Mouse (Mus musculus) small intestine, adult 2 months (tissue): Measurements from ENCODE around the gene Rbm33. TPM values are rescaled to one million over a fixed set of nuclear protein-coding genes. Genes with fewer than 3 reads are reported as not detected.

Source experiments
- H3K27ac ChIP-seq: fragments of 200-500 bp; 2 replicates; pipeline ENCODE4 v1.5.1; 2012; ENCODE audit warnings: low read depth, low read length, control low read depth, inconsistent platforms; ENCODE audit not compliant: insufficient read depth
- H3K27me3 ChIP-seq: fragments of 200-500 bp; 2 replicates; pipeline ENCODE4 v1.6.1; 2012; ENCODE audit warnings: mild to moderate bottlenecking, moderate library complexity, low read length, inconsistent platforms; ENCODE audit not compliant: control insufficient read depth, insufficient read depth
- H3K36me3 ChIP-seq: fragments of 200-500 bp; 2 replicates; pipeline ENCODE4 v1.6.1; 2012; ENCODE audit warnings: mild to moderate bottlenecking, low read length, control low read depth, inconsistent platforms; ENCODE audit not compliant: control insufficient read depth, insufficient read depth
- H3K4me1 ChIP-seq: fragments of 200-500 bp; 2 replicates; pipeline ENCODE4 v1.6.1; 2012; ENCODE audit warnings: low read length, inconsistent platforms, mixed read lengths; ENCODE audit not compliant: control insufficient read depth, insufficient read depth, insufficient read length
- H3K4me3 ChIP-seq: fragments of 200-500 bp; 2 replicates; pipeline ENCODE4 v1.5.1; 2012; ENCODE audit warnings: low read depth, mild to moderate bottlenecking, control low read depth, inconsistent platforms, low read length, moderate library complexity
- CTCF ChIP-seq: fragments of 200-500 bp; IDR thresholded peaks from 2 replicates; pipeline ENCODE4 v1.5.1; 2012; ENCODE audit warnings: low read depth, mild to moderate bottlenecking, control low read depth, inconsistent platforms, low read length, moderate library complexity, mixed read lengths; ENCODE audit not compliant: insufficient replicate concordance, insufficient read length; ENCODE audit errors: extremely low read depth
- POLR2A ChIP-seq: fragments of 200-500 bp; IDR thresholded peaks from 2 replicates; pipeline ENCODE4 v1.6.1; 2012; ENCODE audit warnings: low read depth, mild to moderate bottlenecking, control low read depth, inconsistent platforms, low read length, moderate library complexity
- WGBS: fragments of 180-500 bp; shearing (Covaris S2); methylation state at CpG from one replicate; pipeline ENCODE4 v1.1.7; 2018; 5-methylcytosine and 5-hydroxymethylcytosine counted together
- polyA plus RNA-seq: library from polyadenylated mRNA; depleted of rRNA; stranded (reverse); fragments of >200 nt; gene quantifications from 2 replicates; pipeline ENCODE4 v1.2.3, GENCODE M21; 2012

Gene Rbm33
- polyA plus RNA-seq, 1 experiment, result 25.2 TPM

DNA sequence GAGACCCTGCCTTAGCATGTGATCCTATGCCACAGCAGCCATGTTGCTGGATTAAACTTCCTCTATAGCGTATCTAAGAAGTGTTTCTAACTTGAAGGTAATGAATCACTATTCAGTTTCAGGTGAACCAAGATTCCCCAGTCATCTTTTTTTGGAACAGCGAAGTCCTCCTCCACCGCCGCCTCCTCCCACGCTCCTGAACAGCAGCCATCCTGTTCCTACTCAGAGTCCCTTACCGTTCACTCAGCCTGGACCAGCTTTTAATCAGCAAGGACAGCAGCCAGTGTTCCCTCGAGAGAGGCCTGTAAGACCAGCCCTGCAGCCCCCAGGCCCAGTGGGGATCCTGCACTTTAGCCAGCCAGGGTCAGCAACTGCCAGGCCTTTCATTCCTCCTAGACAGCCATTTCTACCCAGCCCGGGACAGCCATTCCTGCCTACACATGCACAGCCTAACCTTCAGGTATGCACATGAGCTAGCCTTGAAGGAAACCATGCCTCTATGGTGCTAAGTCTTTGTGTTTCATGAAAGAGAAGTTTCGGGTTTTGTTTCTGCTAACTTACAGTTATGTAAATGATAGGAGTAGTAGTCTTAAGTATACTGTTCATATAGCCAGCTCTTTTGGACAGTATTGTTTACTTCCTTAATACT, 70.7 kb downstream of the Rbm33 start:
- Histone ChIP-seq H3K27me3 (no peaks in the 10 kb centered on the region), H3K27ac (no peak overlapping the region), H3K4me3 (no peak overlapping the region), H3K36me3 (peaks cover 46% of the 10 kb centered on the region), H3K4me1 (no peaks in the 10 kb centered on the region)
- WGBS, result 91% methylated on average over 9 of the region's 9 CpGs
- TF ChIP-seq CTCF (no peak), POLR2A (no peak)

DNA sequence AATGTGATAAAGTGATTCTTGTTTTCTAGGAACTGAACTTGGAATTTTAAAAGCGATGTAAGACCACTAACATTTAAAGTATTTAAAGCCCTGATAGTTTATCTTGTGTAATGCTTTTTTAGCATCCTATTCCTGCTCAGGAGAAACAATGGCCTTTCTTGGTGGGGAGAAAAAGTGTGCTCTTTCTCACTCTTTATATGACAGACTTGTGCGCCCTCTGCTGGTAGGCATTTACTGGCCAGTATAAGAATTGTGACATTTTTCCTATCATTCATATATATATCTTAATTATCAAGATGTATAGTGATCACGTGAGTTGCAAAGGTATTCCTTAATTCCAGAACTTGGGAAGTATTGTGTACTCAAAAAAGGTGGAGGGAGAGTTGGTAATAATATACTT, 71.3 kb downstream of the Rbm33 start:
- Histone ChIP-seq H3K36me3 (peaks cover 46% of the 10 kb centered on the region), H3K4me3 (no peak overlapping the region), H3K4me1 (no peaks in the 10 kb centered on the region), H3K27me3 (no peaks in the 10 kb centered on the region), H3K27ac (no peak overlapping the region)
- TF ChIP-seq POLR2A, result no peak
- no peak for TF ChIP-seq CTCF
- 43% methylated on average over 3 of the region's 3 CpGs for WGBS

DNA sequence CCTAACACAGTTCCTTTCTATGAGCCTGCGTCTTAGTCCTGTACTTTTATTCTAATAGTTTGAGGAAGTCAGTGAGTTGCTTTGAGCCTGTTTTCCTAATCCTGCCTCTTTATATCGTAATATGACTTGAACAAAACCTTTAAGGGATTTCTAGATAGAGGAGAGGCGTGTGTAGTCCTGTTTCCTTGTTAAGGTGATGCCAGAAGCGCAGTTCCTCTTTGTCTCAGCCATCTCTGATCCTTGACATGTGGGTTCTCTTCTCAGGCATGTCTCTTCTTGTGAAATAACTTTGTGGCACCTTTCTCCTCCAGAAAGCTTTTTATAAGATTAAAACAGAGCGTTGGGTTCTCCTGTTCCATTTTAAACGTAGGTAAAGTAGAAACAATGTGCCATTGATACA, 73.3 kb downstream of the Rbm33 start:
- TF ChIP-seq POLR2A (no peak), CTCF (no peak)
- Histone ChIP-seq H3K4me1 (no peaks in the 10 kb centered on the region), H3K4me3 (no peak overlapping the region), H3K27me3 (no peaks in the 10 kb centered on the region), H3K27ac (no peak overlapping the region), H3K36me3 (peaks cover 63% of the 10 kb centered on the region)
- 92% methylated on average over 6 of the region's 6 CpGs for WGBS

GRCm38 (mm10) chr5:28397344-28397743, 80.4 kb downstream of the Rbm33 start:
- Histone ChIP-seq H3K27ac (no peak overlapping the region), H3K4me3 (no peak overlapping the region)
- TF ChIP-seq POLR2A (no peak), CTCF (no peak)

DNA sequence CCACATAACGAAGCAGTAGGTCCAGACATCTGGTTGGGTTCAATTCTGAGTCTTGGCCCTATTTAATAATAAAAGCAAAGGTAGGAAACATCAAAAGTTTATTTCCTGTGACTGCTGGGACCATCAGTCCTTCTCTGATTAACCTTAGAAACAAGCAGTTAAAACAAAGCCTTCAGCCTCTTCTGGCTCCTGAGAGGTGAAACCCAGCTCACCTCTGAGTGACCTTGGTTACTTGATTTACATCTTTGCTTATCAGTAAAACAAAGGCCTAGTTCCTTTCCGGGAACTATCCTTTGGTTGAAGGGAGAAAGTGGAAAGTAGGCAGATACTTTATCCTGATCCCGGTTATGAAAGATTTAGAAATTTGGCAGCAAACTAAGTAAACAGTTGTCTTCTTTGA, 81.8 kb downstream of the Rbm33 start:
- peaks cover 15% of the 10 kb centered on the region for H3K36me3 ChIP-seq
- WGBS, result 19% methylated on average over 3 of the region's 3 CpGs

More at GRCm38 (mm10) chr5:28397344-28397743, 80.4 kb downstream of the Rbm33 start:
- WGBS, result 85% methylated on average over 2 of the region's 2 CpGs
- H3K4me1 ChIP-seq, result peaks cover 17% of the 10 kb centered on the region
- H3K36me3 ChIP-seq, result peaks cover 21% of the 10 kb centered on the region
- no peaks in the 10 kb centered on the region for H3K27me3 ChIP-seq

GRCm38 (mm10) chr5:28399451-28400115, 82.7 kb downstream of the Rbm33 start:
- WGBS, result 14% methylated on average over 2 of the region's 2 CpGs
- TF ChIP-seq CTCF (no peak), POLR2A (no peak)
- Histone ChIP-seq H3K4me1 (peaks cover 22% of the 10 kb centered on the region), H3K27ac (peak overlapping the region; percentile 86), H3K27me3 (no peaks in the 10 kb centered on the region), H3K36me3 (peaks cover 6% of the 10 kb centered on the region), H3K4me3 (no peak overlapping the region)

More for the DNA sequence above, 81.8 kb downstream of the Rbm33 start:
- H3K4me1 ChIP-seq, result peaks cover 22% of the 10 kb centered on the region
- no peak overlapping the region for H3K4me3 ChIP-seq
- TF ChIP-seq CTCF (no peak), POLR2A (no peak)
- peak overlapping the region; percentile 86 for H3K27ac ChIP-seq
- H3K27me3 ChIP-seq, result no peaks in the 10 kb centered on the region

DNA sequence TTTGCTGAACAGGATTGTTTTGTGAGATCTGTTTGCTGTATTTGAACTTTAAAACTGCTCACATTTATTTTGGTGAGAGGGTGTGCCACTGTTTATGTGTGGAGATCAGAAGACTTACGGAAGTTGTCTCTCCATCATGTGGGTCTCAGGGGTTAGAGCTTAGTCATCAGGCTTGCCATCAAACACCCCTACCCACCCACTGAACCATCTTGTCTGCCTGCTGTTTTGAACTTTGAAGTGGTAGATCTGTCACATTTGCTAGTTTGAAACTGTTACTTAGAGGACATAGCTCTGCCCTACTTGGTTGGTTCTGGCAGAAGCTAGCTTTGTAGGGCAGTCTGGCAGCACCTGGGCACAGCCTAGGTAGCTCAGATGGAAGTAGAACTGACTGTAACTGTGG, 85.8 kb downstream of the Rbm33 start:
- 63% methylated on average over 1 of the region's 1 CpGs for WGBS
- Histone ChIP-seq H3K27ac (no peak overlapping the region), H3K27me3 (no peaks in the 10 kb centered on the region), H3K36me3 (0 out of 2 replicates have a peak, but pooled peaks cover 1% of the 10 kb centered on the region), H3K4me1 (peaks cover 26% of the 10 kb centered on the region), H3K4me3 (no peak overlapping the region)
- TF ChIP-seq CTCF, result no peak
- TF ChIP-seq POLR2A, result no peak
